ENCODE assay signal across 26 mouse cellular contexts in genomic region chr15:52948196-52948595, GRCm38 (mm10).
DNase-seq lines count a peak whose midpoint lies in the region; ATAC-seq lines count a peak whose summit lies in the region.
"Had no signal": no experiment of that assay in that cellular context is flagged by ENCODE, and none has a peak within 500 bp of the region (broad histone marks: within the 10 kb centered on the region; RNA-seq: fewer than 3 reads in every experiment).

No protein-coding gene starts in this region.

- H3K27ac ChIP-seq in intestine, embryonic 16.5 days (ENCODE audit: low read length), result no peak overlapping the region
- H3K27ac ChIP-seq: forebrain, embryonic 10.5 days; forebrain, embryonic 13.5 days; heart, embryonic 15.5 days; hindbrain, embryonic 10.5 days; hindbrain, embryonic 13.5 days; intestine, embryonic 15.5 days had no signal

- no peak overlapping the region for H3K4me3 ChIP-seq in intestine, embryonic 16.5 days (ENCODE audit: low read length)
- H3K4me3 ChIP-seq: forebrain, embryonic 10.5 days; forebrain, embryonic 13.5 days; heart, embryonic 12.5 days; heart, embryonic 15.5 days; hindbrain, embryonic 10.5 days; hindbrain, embryonic 13.5 days; intestine, embryonic 15.5 days had no signal

- H3K36me3 ChIP-seq in intestine, embryonic 16.5 days (ENCODE audit: control insufficient read depth, insufficient read depth, low read length), result no peaks in the 10 kb centered on the region
- H3K36me3 ChIP-seq: forebrain, embryonic 10.5 days; heart, embryonic 12.5 days; heart, embryonic 15.5 days; hindbrain, embryonic 10.5 days; hindbrain, embryonic 13.5 days; intestine, embryonic 15.5 days had no signal

- DNase-seq in adrenal gland, adult 2 months, result peak; percentile 74
- no peak for DNase-seq in adrenal gland, adult 18-20 months (ENCODE audit: low spot score in 2 of 2)
- DNase-seq in Muller cell, postnatal 12 days (ENCODE audit: inconsistent ontology term), result peak; percentile 16
- DNase-seq in adrenal gland, postnatal 10 days, result peak; percentile 24
- DNase-seq in heart, adult 11 months, result no peak
- DNase-seq in embryo, embryonic 10 days (ENCODE audit: low spot score), result no peak
- DNase-seq: cerebellum, adult 11 months; cerebellum, adult 8-10 months; cerebellum, postnatal 10 days; cerebellum, postnatal 36 days; gastrocnemius, postnatal 10 days; gastrocnemius, postnatal 36 days; heart, postnatal 10 days; heart, postnatal 36 days; kidney, adult 18-20 months had no signal

- H3K4me2 ChIP-seq in intestine, embryonic 16.5 days (ENCODE audit: low read depth, low read length), result no peak overlapping the region
- H3K4me2 ChIP-seq: forebrain, embryonic 13.5 days; heart, embryonic 12.5 days; heart, embryonic 15.5 days; hindbrain, embryonic 13.5 days; intestine, embryonic 15.5 days had no signal

- H3K9ac ChIP-seq in intestine, embryonic 16.5 days (ENCODE audit: low read depth, low read length), result no peak overlapping the region
- H3K9ac ChIP-seq: forebrain, embryonic 13.5 days; heart, embryonic 12.5 days; heart, embryonic 15.5 days; hindbrain, embryonic 13.5 days; intestine, embryonic 15.5 days had no signal

- no peaks in the 10 kb centered on the region for H3K9me3 ChIP-seq in intestine, embryonic 16.5 days (ENCODE audit: control insufficient read depth, low read length)
- H3K9me3 ChIP-seq: forebrain, embryonic 10.5 days; forebrain, embryonic 13.5 days; heart, embryonic 12.5 days; heart, embryonic 15.5 days; hindbrain, embryonic 10.5 days; hindbrain, embryonic 13.5 days; intestine, embryonic 15.5 days had no signal

- H3K4me1 ChIP-seq in intestine, embryonic 16.5 days (ENCODE audit: control insufficient read depth, insufficient read depth, low read length), result no peaks in the 10 kb centered on the region
- H3K4me1 ChIP-seq: forebrain, embryonic 10.5 days; forebrain, embryonic 13.5 days; heart, embryonic 12.5 days; heart, embryonic 15.5 days; hindbrain, embryonic 10.5 days; hindbrain, embryonic 13.5 days; intestine, embryonic 15.5 days had no signal

- H3K27me3 ChIP-seq in intestine, embryonic 16.5 days (replicated peaks; ENCODE audit: control insufficient read depth, insufficient read depth, low read length), result no peaks in the 10 kb centered on the region
- H3K27me3 ChIP-seq: forebrain, embryonic 13.5 days; heart, embryonic 12.5 days; heart, embryonic 15.5 days; hindbrain, embryonic 13.5 days; intestine, embryonic 15.5 days had no signal

- no peak for ATAC-seq in intestine, embryonic 16.5 days
- ATAC-seq: CD4-positive, CD25-positive, alpha-beta regulatory T cell, adult 4 months; forebrain, embryonic 13.5 days; forebrain, embryonic 16.5 days; hindbrain, embryonic 16.5 days; intestine, embryonic 15.5 days had no signal

- WGBS in intestine, embryonic 16.5 days, result 89% methylated on average over 4 of the region's 4 CpGs

Comparison
In these comparisons a context has a peak if more than half of its experiments do, and no peak if none do; other contexts are left out.
1. DNase-seq: peak in adrenal gland, adult 2 months (single experiment), Muller cell, postnatal 12 days (single experiment) and adrenal gland, postnatal 10 days (single experiment); none in adrenal gland, adult 18-20 months (0 of 2), heart, adult 11 months (single experiment) and embryo, embryonic 10 days (single experiment).